Mouse (Mus musculus): ENCODE data around the gene Slx4ip. TPM values are rescaled to one million over a fixed set of nuclear protein-coding genes. Genes with fewer than 3 reads are reported as not detected.

The Slx4ip gene
- polyA plus RNA-seq, 1 experiment = 0.58 TPM

DNA sequence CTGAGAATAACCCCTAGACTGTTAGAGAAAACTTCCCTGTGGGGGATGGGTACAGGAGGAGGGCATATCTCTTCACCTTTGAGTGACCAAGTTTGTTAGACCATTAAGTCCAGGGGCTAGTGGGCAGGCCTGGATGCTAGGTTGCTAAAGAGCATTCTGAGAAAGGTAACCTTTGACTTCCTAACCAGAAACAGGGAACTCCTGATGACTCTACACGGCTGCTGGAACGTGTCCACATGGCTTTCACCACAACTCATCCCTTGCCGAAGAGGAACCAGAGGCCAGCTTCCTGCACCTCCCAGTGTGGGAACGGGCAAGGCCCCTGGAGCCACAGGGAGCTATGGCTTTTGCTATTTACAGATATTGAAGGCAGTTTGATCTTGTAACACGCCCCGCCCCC, 189.4 kb downstream of the Slx4ip start:
- Histone ChIP-seq H3K36me3 (ENCODE audit: control insufficient read depth, insufficient read depth, low read length) (no peaks in the 10 kb centered on the region), H3K4me3 (ENCODE audit: insufficient read depth, low read depth, low read length) (no peak overlapping the region), H3K27me3 (replicated peaks; ENCODE audit: control insufficient read depth, insufficient read depth, low read length) (no peaks in the 10 kb centered on the region), H3K27ac (ENCODE audit: insufficient read depth, low read depth, low read length) (no peak overlapping the region), H3K4me1 (ENCODE audit: control insufficient read depth, insufficient read depth, low read length) (peaks cover 8% of the 10 kb centered on the region; the same call in 1 of the 2 replicates)
- TF ChIP-seq CTCF (conservative IDR thresholded peaks at IDR 0.05; ENCODE audit: insufficient read depth, insufficient read length, low read depth, low read length) (no peak), POLR2A (IDR thresholded peaks at IDR 0.05; ENCODE audit: low read depth, low read length) (no peak)
- 40% methylated on average over 6 of the region's 6 CpGs for WGBS
- peak; percentile 73 for DNase-seq

DNA sequence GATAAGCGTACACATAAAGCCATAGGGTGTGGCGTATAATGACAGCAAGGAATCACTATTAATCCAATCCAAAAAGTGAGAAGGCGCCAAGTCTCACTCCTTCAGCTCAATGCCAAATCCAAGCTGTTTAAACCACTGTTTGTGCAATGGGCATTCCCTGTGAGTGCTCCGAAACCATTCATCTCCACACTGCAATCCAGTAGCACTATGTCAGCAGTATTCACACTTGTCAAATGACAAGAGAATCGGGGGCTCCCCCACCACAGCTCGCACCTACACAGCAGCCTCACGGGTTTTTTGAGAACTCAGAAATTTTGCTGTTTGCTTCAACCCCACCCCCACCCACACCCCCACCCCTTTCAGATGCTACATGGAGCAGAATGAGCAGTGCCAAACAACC, 190.0 kb downstream of the Slx4ip start:
- H3K4me1 ChIP-seq (ENCODE audit: control insufficient read depth, insufficient read depth, low read length) = peaks cover 8% of the 10 kb centered on the region; the same call in 1 of the 2 replicates
- DNase-seq = no peak
- no peak overlapping the region for H3K4me3 ChIP-seq (ENCODE audit: insufficient read depth, low read depth, low read length)
- no peaks in the 10 kb centered on the region for H3K36me3 ChIP-seq (ENCODE audit: control insufficient read depth, insufficient read depth, low read length)
- no peak overlapping the region for H3K27ac ChIP-seq (ENCODE audit: insufficient read depth, low read depth, low read length)
- no peaks in the 10 kb centered on the region for H3K27me3 ChIP-seq (replicated peaks; ENCODE audit: control insufficient read depth, insufficient read depth, low read length)
- TF ChIP-seq CTCF (conservative IDR thresholded peaks at IDR 0.05; ENCODE audit: insufficient read depth, insufficient read length, low read depth, low read length) = no peak
- 86% methylated on average over 7 of the region's 7 CpGs for WGBS

DNA sequence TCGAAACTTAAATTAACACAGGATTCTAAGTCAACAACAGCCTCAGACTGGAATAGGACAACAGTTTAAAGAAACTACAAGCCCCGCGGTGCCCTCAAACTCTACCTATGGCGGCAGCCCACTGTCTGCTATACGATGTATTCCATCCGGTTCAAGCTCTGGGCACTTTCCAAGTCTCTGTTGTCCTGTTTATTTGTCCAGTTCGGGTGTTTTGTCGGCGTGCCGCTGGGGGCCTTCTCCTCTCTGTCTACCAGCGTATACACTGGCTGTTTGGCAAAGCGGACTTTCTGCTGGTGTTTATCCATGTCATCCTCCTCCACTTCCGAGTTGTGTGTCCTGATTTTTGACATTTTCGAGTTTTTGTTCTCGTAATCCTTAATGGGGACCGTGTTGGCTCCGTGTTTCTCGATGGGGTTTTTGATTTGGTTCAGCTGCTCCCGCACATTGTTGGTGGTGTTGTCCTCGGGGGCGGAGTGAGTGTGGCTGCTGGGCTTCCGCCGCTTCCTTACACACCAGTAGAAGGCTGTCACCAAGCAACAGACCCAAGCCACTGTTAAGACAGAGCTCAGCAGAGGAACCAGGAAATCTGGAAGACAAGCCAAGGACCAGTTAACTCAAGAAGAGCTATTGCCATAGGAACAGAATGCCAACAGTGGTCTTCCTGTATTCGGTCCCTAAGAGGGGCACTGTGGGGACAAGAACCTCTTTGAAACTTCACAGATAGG, 192.0 kb downstream of the Slx4ip start:
- DNase-seq = peak; percentile 47
- 71% methylated on average over 24 of the region's 24 CpGs for WGBS
- peaks cover 8% of the 10 kb centered on the region; the same call in 1 of the 2 replicates for H3K4me1 ChIP-seq (ENCODE audit: control insufficient read depth, insufficient read depth, low read length)
- peak overlapping the region; percentile 7 for H3K4me3 ChIP-seq (ENCODE audit: insufficient read depth, low read depth, low read length)
- H3K36me3 ChIP-seq (ENCODE audit: control insufficient read depth, insufficient read depth, low read length) = no peaks in the 10 kb centered on the region
- H3K27me3 ChIP-seq (replicated peaks; ENCODE audit: control insufficient read depth, insufficient read depth, low read length) = no peaks in the 10 kb centered on the region
- TF ChIP-seq CTCF (conservative IDR thresholded peaks at IDR 0.05; ENCODE audit: insufficient read depth, insufficient read length, low read depth, low read length) (no peak), POLR2A (IDR thresholded peaks at IDR 0.05; ENCODE audit: low read depth, low read length) (no peak)
- H3K27ac ChIP-seq (ENCODE audit: insufficient read depth, low read depth, low read length) = peak overlapping the region; percentile 26; the same call in 1 of the 2 replicates

DNA sequence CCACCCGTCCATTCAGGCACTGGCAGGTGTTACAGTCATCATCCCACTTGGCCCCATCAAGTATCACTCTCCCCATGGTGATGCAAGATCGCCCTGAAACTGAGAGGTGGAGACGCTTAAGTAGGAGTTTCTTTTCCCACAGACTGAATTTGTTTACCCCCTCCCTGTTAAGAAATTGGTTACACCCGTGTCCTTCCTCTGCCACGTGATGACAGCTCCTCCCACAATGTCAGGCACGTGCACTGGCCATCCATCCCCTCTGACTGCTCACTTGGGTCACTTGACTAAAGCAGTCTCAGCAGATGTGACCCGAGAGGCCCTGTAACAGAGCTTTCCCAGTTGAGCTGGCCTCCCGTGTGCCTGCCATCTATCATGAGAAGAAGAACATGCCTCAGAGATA, 194.2 kb downstream of the Slx4ip start:
- Histone ChIP-seq H3K27me3 (replicated peaks; ENCODE audit: control insufficient read depth, insufficient read depth, low read length) (no peaks in the 10 kb centered on the region), H3K4me3 (ENCODE audit: insufficient read depth, low read depth, low read length) (no peak overlapping the region), H3K27ac (ENCODE audit: insufficient read depth, low read depth, low read length) (no peak overlapping the region), H3K4me1 (ENCODE audit: control insufficient read depth, insufficient read depth, low read length) (peaks cover 5% of the 10 kb centered on the region; the same call in 1 of the 2 replicates), H3K36me3 (ENCODE audit: control insufficient read depth, insufficient read depth, low read length) (no peaks in the 10 kb centered on the region)
- WGBS = 56% methylated on average over 8 of the region's 8 CpGs
- TF ChIP-seq POLR2A (IDR thresholded peaks at IDR 0.05; ENCODE audit: low read depth, low read length) = no peak
- no peak for TF ChIP-seq CTCF (conservative IDR thresholded peaks at IDR 0.05; ENCODE audit: insufficient read depth, insufficient read length, low read depth, low read length)
- DNase-seq = no peak

DNA sequence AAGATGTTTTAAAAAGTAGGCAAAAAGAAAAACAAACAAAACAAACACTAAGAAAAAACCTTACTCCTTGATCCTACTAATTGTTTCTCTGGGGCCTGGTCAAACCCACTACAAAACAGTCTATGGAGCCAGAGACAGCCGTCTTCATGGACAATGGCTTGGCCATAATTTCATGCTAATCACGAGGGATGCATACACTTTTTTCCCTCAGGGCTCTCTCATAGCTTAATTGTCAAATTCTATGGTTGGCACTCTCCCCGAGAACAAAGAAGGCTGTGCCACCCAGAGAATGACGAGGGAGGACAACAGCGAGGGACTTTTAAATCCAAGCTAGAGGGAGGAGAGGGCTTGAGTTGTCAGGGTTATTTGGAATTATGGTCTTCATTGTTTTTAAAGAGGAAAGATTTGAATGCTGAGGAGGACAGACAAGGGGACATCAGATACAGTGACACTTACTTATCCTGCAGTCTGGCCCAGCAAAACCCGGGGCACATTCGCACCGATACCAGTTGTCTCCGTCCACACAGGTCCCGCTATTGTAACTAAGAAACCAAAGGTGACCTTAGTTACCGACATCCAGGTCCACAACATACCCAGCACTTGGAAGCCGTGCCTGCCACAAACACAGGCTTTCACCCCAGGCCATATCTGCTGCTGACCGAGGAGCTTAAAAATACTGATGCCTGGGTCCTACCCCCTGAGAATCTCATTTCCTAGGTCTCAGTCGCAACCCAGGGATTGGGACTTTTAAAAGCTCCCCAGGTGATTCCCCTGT, 195.8 kb downstream of the Slx4ip start:
- TF ChIP-seq POLR2A (IDR thresholded peaks at IDR 0.05; ENCODE audit: low read depth, low read length) (no peak), CTCF (conservative IDR thresholded peaks at IDR 0.05; ENCODE audit: insufficient read depth, insufficient read length, low read depth, low read length) (no peak)
- Histone ChIP-seq H3K4me1 (ENCODE audit: control insufficient read depth, insufficient read depth, low read length) (no peaks in the 10 kb centered on the region), H3K27ac (ENCODE audit: insufficient read depth, low read depth, low read length) (no peak overlapping the region), H3K36me3 (ENCODE audit: control insufficient read depth, insufficient read depth, low read length) (no peaks in the 10 kb centered on the region), H3K4me3 (ENCODE audit: insufficient read depth, low read depth, low read length) (no peak overlapping the region), H3K27me3 (replicated peaks; ENCODE audit: control insufficient read depth, insufficient read depth, low read length) (no peaks in the 10 kb centered on the region)
- 87% methylated on average over 14 of the region's 14 CpGs for WGBS
- DNase-seq = no peak

DNA sequence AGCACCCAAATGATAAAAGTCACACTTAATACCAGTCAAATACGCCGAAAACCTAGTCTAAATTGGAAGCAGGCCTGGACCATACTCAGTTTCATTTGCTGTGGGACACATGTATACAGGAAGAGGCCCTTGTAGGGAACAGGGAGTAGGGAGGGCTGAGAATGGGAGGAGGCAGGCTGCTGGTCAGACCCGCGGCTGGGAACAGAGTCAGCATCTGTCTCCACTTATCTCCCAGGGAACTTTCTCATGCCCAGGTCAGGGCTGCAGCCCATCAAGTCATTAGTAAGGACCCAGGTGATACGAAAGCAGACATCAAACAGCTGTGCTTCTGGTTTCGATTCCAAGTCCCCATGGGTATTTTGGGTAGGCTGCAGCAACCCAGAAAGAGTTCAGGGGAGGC, 196.7 kb downstream of the Slx4ip start:
- TF ChIP-seq CTCF (conservative IDR thresholded peaks at IDR 0.05; ENCODE audit: insufficient read depth, insufficient read length, low read depth, low read length) = no peak
- no peak for TF ChIP-seq POLR2A (IDR thresholded peaks at IDR 0.05; ENCODE audit: low read depth, low read length)
- no peaks in the 10 kb centered on the region for H3K36me3 ChIP-seq (ENCODE audit: control insufficient read depth, insufficient read depth, low read length)
- WGBS = 78% methylated on average over 6 of the region's 6 CpGs

More for the DNA sequence above, 196.7 kb downstream of the Slx4ip start:
- H3K27me3 ChIP-seq (replicated peaks; ENCODE audit: control insufficient read depth, insufficient read depth, low read length) = no peaks in the 10 kb centered on the region
- DNase-seq = no peak
- no peak overlapping the region for H3K27ac ChIP-seq (ENCODE audit: insufficient read depth, low read depth, low read length)
- H3K4me3 ChIP-seq (ENCODE audit: insufficient read depth, low read depth, low read length) = no peak overlapping the region
- no peaks in the 10 kb centered on the region for H3K4me1 ChIP-seq (ENCODE audit: control insufficient read depth, insufficient read depth, low read length)

Measured in kidney, adult 2 months (tissue).